Mouse (Mus musculus): ENCODE data around the gene Defa21.
A peak's percentile ranks its signal among the peaks of the same experiment; 100 is the strongest.
"Not testable (repeated sequence)": the region's sequence is repeated elsewhere in the genome, so short reads cannot be mapped to it uniquely, and the experiment has no call there.

Defa21 gene

DNA sequence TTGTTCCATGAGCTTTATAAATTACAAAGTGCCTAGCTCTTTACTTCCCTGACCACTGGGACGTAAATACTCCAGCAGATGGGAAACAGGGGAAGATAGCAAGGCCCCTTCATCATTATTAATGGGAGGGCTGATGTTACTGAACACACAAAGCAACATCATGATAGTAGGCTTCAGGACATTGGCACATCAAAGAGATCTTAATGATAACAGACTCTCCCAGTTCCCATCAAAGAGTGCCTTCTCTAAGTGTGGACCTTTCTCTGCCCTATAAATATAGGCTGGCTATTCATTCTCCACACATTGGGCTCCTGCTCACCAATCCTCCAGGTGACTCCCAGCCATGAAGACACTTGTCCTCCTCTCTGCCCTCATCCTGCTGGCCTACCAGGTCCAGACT is at the start of gene Defa21:
Defa21 (plus strand) TSS at position 301 of the 400 bp plus-strand sequence.
- not testable (repeated sequence) for DNase-seq (ENCODE audit: low read depth, low spot score)

- DNase-seq (ENCODE audit: low read depth, low spot score): no peak
These were observed 45.5 kb upstream of the Defa21 start for GRCm38 (mm10) chr8:20979846-20980245.

- peak; percentile 51 for DNase-seq (ENCODE audit: low read depth, low spot score)
These were observed 31.3 kb upstream of the Defa21 start for GRCm38 (mm10) chr8:20994042-20994441.

DNA sequence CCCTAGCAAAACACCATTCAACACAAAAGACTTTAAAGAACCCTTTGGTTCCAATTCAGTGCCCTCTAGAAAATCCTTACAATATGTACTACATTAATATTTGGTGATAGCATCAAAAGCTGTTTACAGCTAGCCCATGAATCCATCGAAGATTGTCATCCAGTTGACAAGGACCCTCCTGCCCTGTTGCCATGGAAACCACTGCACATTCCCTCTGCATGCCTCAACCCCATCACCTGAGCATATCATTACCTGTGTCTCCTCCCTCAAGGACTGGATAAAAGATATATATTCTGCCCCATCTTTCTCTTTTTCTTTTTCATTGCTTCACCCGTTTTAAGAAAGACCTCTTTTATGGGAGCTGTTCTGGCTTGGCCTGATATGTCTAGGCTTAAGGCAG is 28.6 kb upstream of the Defa21 start:
- peak; percentile 48 for DNase-seq (ENCODE audit: low read depth, low spot score)

DNA sequence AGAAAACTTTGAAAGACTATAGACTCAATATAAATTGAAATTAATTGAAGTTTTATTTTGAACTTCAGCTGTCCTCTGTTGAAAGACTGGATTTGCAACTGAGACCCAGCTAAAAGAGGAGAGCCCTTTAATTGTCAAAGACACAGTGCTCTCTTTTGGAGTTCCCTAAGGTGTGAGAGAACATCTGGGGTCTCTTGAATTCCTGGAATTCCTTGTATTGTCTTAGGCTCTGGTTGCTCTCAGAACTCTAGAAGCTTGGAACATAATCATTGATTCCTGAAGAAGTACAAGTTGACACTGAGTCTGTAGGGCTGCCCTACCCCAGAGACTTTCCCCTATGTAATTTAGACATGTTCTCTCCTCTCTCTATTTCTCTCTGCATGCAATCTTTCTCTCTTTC is 28.1 kb upstream of the Defa21 start:
- no peak for DNase-seq (ENCODE audit: low read depth, low spot score)

GRCm38 (mm10) chr8:21001171-21001570 is 24.2 kb upstream of the Defa21 start:
- no peak for DNase-seq (ENCODE audit: low read depth, low spot score)

DNA sequence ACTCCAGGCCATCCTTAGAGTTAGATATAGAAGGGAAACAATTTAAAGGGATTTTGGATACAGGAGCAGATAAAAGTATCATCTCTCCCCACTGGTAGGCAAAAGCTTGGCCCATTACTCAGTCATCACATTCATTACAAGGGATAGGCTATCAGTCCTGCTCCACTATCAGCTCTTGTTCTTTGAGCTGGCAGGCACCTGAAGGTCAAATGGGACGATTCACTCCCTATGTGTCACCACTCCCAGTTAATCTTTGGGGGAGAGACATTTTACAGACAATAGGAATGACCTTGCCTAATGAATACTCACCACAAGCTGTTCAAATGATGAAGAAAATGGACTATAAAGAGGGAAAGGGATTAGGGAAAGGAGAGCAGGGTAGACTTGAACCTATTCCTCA is 18.5 kb upstream of the Defa21 start:
- no peak for DNase-seq (ENCODE audit: low read depth, low spot score)

GRCm38 (mm10) chr8:21008578-21008977 is 16.8 kb upstream of the Defa21 start:
- peak; percentile 68 for DNase-seq (ENCODE audit: low read depth, low spot score)

DNA sequence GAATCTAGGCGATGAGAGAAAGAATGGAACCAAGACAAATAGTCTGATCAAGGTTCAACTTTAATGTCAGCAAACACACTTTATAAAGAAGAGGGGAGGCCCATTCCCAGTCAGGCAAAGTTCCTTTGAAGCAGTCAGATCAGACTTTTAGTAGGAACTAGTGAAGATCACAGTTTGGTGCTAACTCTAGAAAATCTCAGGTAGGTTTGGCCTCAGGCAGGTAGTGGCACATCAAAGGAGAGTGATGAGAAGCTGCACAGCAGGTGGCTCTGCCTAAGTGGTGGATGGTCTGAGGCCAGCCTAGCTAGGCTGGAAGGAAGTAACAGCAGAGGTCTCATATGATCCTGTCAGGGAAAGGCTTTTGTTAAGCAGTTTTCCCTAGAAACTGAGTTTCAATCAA is 14.8 kb upstream of the Defa21 start:
- not testable (repeated sequence) for DNase-seq (ENCODE audit: low read depth, low spot score)

- DNase-seq (ENCODE audit: low read depth, low spot score): not testable (repeated sequence)
These were observed 29.4 kb downstream of the Defa21 start, which contains the start of gene Defa23 for GRCm38 (mm10) chr8:21054747-21055146. Gene Defa23, plus strand, starts transcription at chr8:21055047.

DNA sequence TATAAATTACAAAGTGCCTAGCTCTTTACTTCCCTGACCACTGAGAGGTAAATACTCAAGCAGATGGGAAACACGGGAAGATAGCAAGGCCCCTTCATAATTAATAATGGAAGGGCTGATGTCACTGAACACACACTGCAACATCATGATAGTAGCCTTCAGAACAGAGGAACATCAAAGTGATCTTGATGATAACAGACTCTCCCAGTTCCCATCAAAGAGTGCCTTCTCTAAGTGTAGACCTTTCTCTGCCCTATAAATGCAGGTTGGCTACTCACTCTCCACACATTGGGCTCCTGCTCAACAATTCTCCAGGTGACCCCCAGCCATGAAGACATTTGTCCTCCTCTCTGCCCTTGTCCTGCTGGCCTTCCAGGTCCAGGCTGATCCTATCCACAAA is 39.4 kb downstream of the Defa21 start, which contains the start of gene Defa35:
Defa35 (plus strand) TSS at position 301 of the 400 bp plus-strand sequence.
- not testable (repeated sequence) for DNase-seq (ENCODE audit: low read depth, low spot score)

All from forelimb bud, embryonic 11.5 days (tissue).